Mouse (Mus musculus) CH12.LX (cell line): Measurements from ENCODE around the gene Gm20390. TPM values are rescaled to one million over a fixed set of nuclear protein-coding genes. Genes with fewer than 3 reads are reported as not detected.

ENCODE experiments used
- DNase-seq: peaks from one replicate; pipeline ENCODE4 v3.0.0-alpha.2; 2013; ENCODE audit errors: extremely low read depth
- H3K27ac ChIP-seq: 2 replicates; pipeline ENCODE4 v1.5.1; 2012; ENCODE audit warnings: low read depth, mild to moderate bottlenecking, control low read depth, moderate library complexity; ENCODE audit not compliant: insufficient read depth
- H3K27me3 ChIP-seq: replicated peaks from 2 replicates; pipeline ENCODE3; 2012; ENCODE audit warnings: inconsistent platforms
- H3K36me3 ChIP-seq, 2 experiments: replicated peaks in 1 of 2; 2 replicates each; pipeline versions ENCODE3 to v1.6.1; 2012; ENCODE audit warnings: inconsistent platforms in 1 of 2, low read length in 1 of 2, mild to moderate bottlenecking in 1 of 2, mixed read lengths in 1 of 2, moderate library complexity in 1 of 2; ENCODE audit not compliant: control insufficient read depth in 1 of 2, insufficient read depth in 1 of 2
- H3K4me1 ChIP-seq, 2 experiments: 2 replicates each; pipeline ENCODE4 v1.6.1; 2012; ENCODE audit warnings: inconsistent platforms in 1 of 2, moderate library complexity in 1 of 2; ENCODE audit not compliant: insufficient read depth in 2 of 2, control insufficient read depth in 1 of 2
- H3K4me2 ChIP-seq: 2 replicates; pipeline ENCODE4 v1.6.1; 2012; ENCODE audit warnings: low read depth, mild to moderate bottlenecking, control low read depth; ENCODE audit not compliant: poor library complexity, insufficient read depth, severe bottlenecking
- H3K4me3 ChIP-seq, 3 experiments: fragments of 150-350 bp in 1 of 3; sonication (generic) in 1 of 3; replicated peaks in 1 of 3; 2 replicates each; pipeline versions ENCODE3 to v1.5.1; 2011 to 2012; ENCODE audit warnings: low read depth in 2 of 3, low read length in 2 of 3, mild to moderate bottlenecking in 2 of 3, moderate library complexity in 2 of 3, control low read depth in 1 of 3, improper control_type of control experiment in 1 of 3, inconsistent platforms in 1 of 3, mixed read lengths in 1 of 3; ENCODE audit not compliant: poor library complexity in 1 of 3
- H3K79me2 ChIP-seq: replicated peaks from 2 replicates; pipeline ENCODE4 v1.6.1; 2012; ENCODE audit warnings: mild to moderate bottlenecking, moderate library complexity; ENCODE audit not compliant: control insufficient read depth, poor library complexity, insufficient read depth, severe bottlenecking; ENCODE audit errors: extremely low read depth
- H3K9ac ChIP-seq: 2 replicates; pipeline ENCODE4 v1.6.1; 2012; ENCODE audit warnings: low read depth, mild to moderate bottlenecking, control low read depth, moderate library complexity; ENCODE audit not compliant: insufficient read depth
- H3K9me3 ChIP-seq: replicated peaks from 2 replicates; pipeline ENCODE3; 2012; ENCODE audit warnings: low read length, inconsistent platforms, mixed read lengths
- CHD1 ChIP-seq: IDR thresholded peaks from 2 replicates; pipeline ENCODE4 v1.6.1; 2012; ENCODE audit warnings: low read depth, low read length, improper control_type of control experiment, inconsistent platforms
- CTCF ChIP-seq, 2 experiments: IDR thresholded peaks in 1 of 2; conservative IDR thresholded peaks in 1 of 2; 2 replicates each; pipeline ENCODE4 v1.5.1; 2011 to 2012; ENCODE audit warnings: low read depth in 2 of 2, low read length in 2 of 2, improper control_type of control experiment in 1 of 2, inconsistent platforms in 1 of 2, mild to moderate bottlenecking in 1 of 2, moderate library complexity in 1 of 2
- EP300 ChIP-seq: IDR thresholded peaks from 2 replicates; pipeline ENCODE4 v1.6.1; 2011; ENCODE audit warnings: low read length, improper control_type of control experiment
- ETS1 ChIP-seq: conservative IDR thresholded peaks from 2 replicates; pipeline ENCODE4 v1.6.1; 2012; ENCODE audit warnings: low read depth, mild to moderate bottlenecking, inconsistent platforms, low read length, improper control_type of control experiment, moderate library complexity
- JUN ChIP-seq: IDR thresholded peaks from 2 replicates; pipeline ENCODE4 v1.6.1; 2011; ENCODE audit warnings: low read depth, mild to moderate bottlenecking, low read length, improper control_type of control experiment, moderate library complexity; ENCODE audit not compliant: insufficient read depth
- KAT2A ChIP-seq: IDR thresholded peaks from 2 replicates; pipeline ENCODE4 v1.6.1; 2012; ENCODE audit warnings: low read length, improper control_type of control experiment, inconsistent platforms; ENCODE audit not compliant: insufficient replicate concordance
- NELFE ChIP-seq: IDR thresholded peaks from 2 replicates; pipeline ENCODE4 v1.6.1; 2011; ENCODE audit warnings: low read depth, low read length, improper control_type of control experiment
- NRF1 ChIP-seq: IDR thresholded peaks from 2 replicates; pipeline ENCODE4 v1.6.1; 2014; ENCODE audit warnings: low read depth, mild to moderate bottlenecking, inconsistent platforms, low read length, improper control_type of control experiment, moderate library complexity
- POLR2A ChIP-seq: IDR thresholded peaks from 2 replicates; pipeline ENCODE4 v1.6.1; 2011; ENCODE audit warnings: low read depth, mild to moderate bottlenecking, improper control_type of control experiment, low read length
- POLR2AphosphoS2 ChIP-seq: IDR thresholded peaks from 2 replicates; pipeline ENCODE4 v1.6.1; 2011; ENCODE audit warnings: low read depth, low read length, improper control_type of control experiment
- TBP ChIP-seq: conservative IDR thresholded peaks from 2 replicates; pipeline ENCODE4 v1.6.1; 2011; ENCODE audit warnings: low read depth, low read length, improper control_type of control experiment
- TCF12 ChIP-seq: IDR thresholded peaks from 2 replicates; pipeline ENCODE4 v1.6.1; 2014; ENCODE audit warnings: low read depth, mild to moderate bottlenecking, inconsistent platforms, low read length, improper control_type of control experiment
- ZC3H11A ChIP-seq: IDR thresholded peaks from 2 replicates; pipeline ENCODE4 v1.6.1; 2012; ENCODE audit warnings: low read depth, mild to moderate bottlenecking, inconsistent platforms, low read length, improper control_type of control experiment
- ZKSCAN1 ChIP-seq: IDR thresholded peaks from 2 replicates; pipeline ENCODE4 v1.6.1; 2012; ENCODE audit warnings: low read depth, inconsistent platforms, low read length, improper control_type of control experiment, borderline replicate concordance
- ZMIZ1 ChIP-seq: IDR thresholded peaks from 2 replicates; pipeline ENCODE4 v1.6.1; 2012; ENCODE audit warnings: low read depth, mild to moderate bottlenecking, inconsistent platforms, low read length, improper control_type of control experiment
- ZNF384 ChIP-seq: IDR thresholded peaks from 2 replicates; pipeline ENCODE4 v1.6.1; 2012; ENCODE audit warnings: low read depth, low read length, improper control_type of control experiment, inconsistent platforms
- dilution Hi-C: fragments of 300-500 bp; cut with MboI; formaldehyde crosslinking; loops from 2 replicates; pipeline ENCODE4 v1.14.3; 2020; ENCODE audit warnings: low sequenced_read_pairs; ENCODE audit not compliant: extremely low pct_unique_long_range_greater_than_20kb, extremely low pct_ligation_motif_present
- in situ Hi-C: fragments of 300-500 bp; cut with MboI; formaldehyde crosslinking; loops from 3 replicates; pipeline ENCODE4 v1.14.3; 2019; ENCODE audit warnings: low sequenced_read_pairs, low pct_ligation_motif_present, low pct_unique_long_range_greater_than_20kb, mixed read lengths
- polyA plus RNA-seq: library from polyadenylated mRNA; unstranded; fragments of >175 nt; gene quantifications from 2 replicates; pipeline ENCODE4 v1.2.1, GENCODE M21; 2012; ENCODE audit warnings: low read depth; ENCODE audit not compliant: insufficient read length
- total RNA-seq, 2 experiments: library from RNA; depleted of rRNA; stranded (reverse); fragments of 300-350 nt in 1 of 2; fragments of >200 nt in 1 of 2; gene quantifications; 2 replicates each; pipeline ENCODE4 v1.2.3; 2012 to 2014

Gene Gm20390
- total and polyA plus RNA-seq, 3 experiments, result 136 to 717 (median 691) TPM

DNA sequence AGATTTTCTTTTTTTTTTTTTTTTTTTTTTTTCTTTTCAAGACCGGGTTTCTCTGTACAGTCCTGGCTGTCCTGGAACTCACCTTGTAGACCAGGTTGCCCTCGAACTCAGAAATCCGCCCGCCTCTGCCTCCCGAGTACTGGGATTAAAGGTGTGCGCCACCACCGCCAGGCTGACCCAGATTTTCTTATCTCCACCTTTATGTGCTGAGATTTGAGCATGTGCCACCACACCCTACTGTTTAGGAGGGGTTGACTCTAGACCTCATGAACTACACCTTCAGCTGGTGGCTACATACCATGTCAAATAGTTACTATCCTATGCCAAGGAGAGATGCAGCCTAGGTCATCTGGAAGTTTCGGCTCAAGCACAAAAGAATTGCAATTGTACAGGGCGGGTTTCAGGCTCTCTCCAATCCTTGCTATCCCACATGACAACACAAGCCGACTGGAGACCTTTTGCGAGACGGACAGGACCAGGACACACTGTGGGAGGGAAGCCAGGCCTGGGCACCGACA is 13.3 kb downstream of the Gm20390 start:
- no peaks in the 10 kb centered on the region for H3K27me3 ChIP-seq
- H3K4me1 ChIP-seq, result peaks cover 6 to 52% of the 10 kb centered on the region in 2 experiments; a peak in 3 of 4 replicates
- dilution Hi-C loops, result no loop called here
- peak overlapping the region; percentile 84 for H3K9ac ChIP-seq
- peaks cover 43 to 69% of the 10 kb centered on the region in 2 experiments for H3K36me3 ChIP-seq
- in situ Hi-C loops, result loop anchor here (25.0 kb wide), 1 partner anchor 308 kb away; no protein-coding TSS in a partner anchor
- DNase-seq, result no peak
- peaks cover 42% of the 10 kb centered on the region for H3K79me2 ChIP-seq
- no peaks in the 10 kb centered on the region for H3K9me3 ChIP-seq
- TF ChIP-seq POLR2AphosphoS2 (no peak), ZKSCAN1 (no peak), CHD1 (no peak), TBP (0 out of 2 replicates have a peak, but pooled peaks have one; percentile 43), ZC3H11A (no peak), POLR2A (no peak), NRF1 (no peak), NELFE (no peak), CTCF (conservative IDR thresholded peaks at IDR 0.05 in 1 of 2, IDR thresholded peaks at IDR 0.05 in 1 of 2; ENCODE audit: low read depth in 2 of 2, low read length in 2 of 2) (no peak), KAT2A (no peak), ZNF384 (peak; percentile 49; the same call in 1 of the 2 replicates), EP300 (no peak), JUN (no peak), TCF12 (no peak)
- TF ChIP-seq, all 38 proteins: peak for 2
- Histone ChIP-seq H3K4me3 (peak overlapping the region; percentile 72 to 89 (median 82)), H3K27ac (peak overlapping the region; percentile 48), H3K4me2 (peak overlapping the region; percentile 73)

DNA sequence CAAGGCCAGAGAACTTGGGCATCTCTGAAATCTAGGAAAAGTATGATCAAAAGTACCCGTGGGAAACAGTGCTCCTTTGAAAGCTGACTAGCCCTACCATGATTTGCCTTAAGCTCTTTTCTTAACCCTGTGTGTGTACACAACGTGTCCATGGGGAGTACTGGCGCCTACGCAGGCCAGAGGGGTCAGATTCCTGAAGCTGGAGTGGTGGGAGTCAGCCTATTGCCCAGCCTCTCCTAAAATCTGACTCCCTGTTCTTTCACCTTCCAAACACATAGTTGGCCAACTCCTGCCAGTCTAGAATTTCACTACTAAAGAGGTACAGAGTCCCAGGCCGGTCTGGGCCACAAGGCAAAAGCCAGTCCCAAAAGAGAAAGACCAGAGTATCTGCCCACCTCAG is 15.7 kb downstream of the Gm20390 start:
- dilution Hi-C loops, result no loop called here

More for the DNA sequence above, 15.7 kb downstream of the Gm20390 start:
- TF ChIP-seq POLR2AphosphoS2 (peak; percentile 49; the same call in 1 of the 2 replicates), ZMIZ1 (peak; percentile 25; the same call in 1 of the 2 replicates), POLR2A (peak; percentile 31; the same call in 1 of the 2 replicates), ETS1 (no peak)
- no peak for DNase-seq
- in situ Hi-C loops, result loop anchor here (25.0 kb wide), 1 partner anchor 310 kb away; no protein-coding TSS in a partner anchor
- peak overlapping the region in 1 of 3 experiments; percentile 54 for H3K4me3 ChIP-seq
- H3K27ac ChIP-seq, result no peak overlapping the region
- H3K36me3 ChIP-seq, result peaks cover 37 to 68% of the 10 kb centered on the region in 2 experiments
- peaks cover 42% of the 10 kb centered on the region for H3K79me2 ChIP-seq
- no peaks in the 10 kb centered on the region for H3K27me3 ChIP-seq
- no peaks in the 10 kb centered on the region for H3K9me3 ChIP-seq
- peaks cover 6 to 46% of the 10 kb centered on the region in 2 experiments; a peak in 3 of 4 replicates for H3K4me1 ChIP-seq
- H3K4me2 ChIP-seq, result peak overlapping the region; percentile 41
- peak overlapping the region; percentile 18 for H3K9ac ChIP-seq
